19 mouse cellular contexts compared by ENCODE assay signal in genomic region chr6:49750544-49750943, GRCm38 (mm10).
DNase-seq lines count a peak whose midpoint lies in the region; ATAC-seq and TF ChIP-seq lines count a peak whose summit lies in the region.
"Had no signal": no experiment of that assay in that cellular context is flagged by ENCODE, and none has a peak within 500 bp of the region (broad histone marks: within the 10 kb centered on the region; RNA-seq: fewer than 3 reads in every experiment).

No protein-coding gene starts in this region.

- H3K27ac ChIP-seq in heart, postnatal 0 days (ENCODE audit: low read depth): no peak overlapping the region
- H3K27ac ChIP-seq in layer of hippocampus, adult 2 months: no peak overlapping the region
- no peak overlapping the region for H3K27ac ChIP-seq in midbrain, postnatal 0 days (ENCODE audit: low read depth, low read length)
- no peak overlapping the region for H3K27ac ChIP-seq in midbrain, embryonic 13.5 days
- H3K27ac ChIP-seq in stomach, postnatal 0 days (replicated peaks): no peak overlapping the region
- H3K27ac ChIP-seq: embryonic facial prominence, embryonic 10.5 days; heart, embryonic 15.5 days; hindbrain, embryonic 12.5 days had no signal

- no peaks in the 10 kb centered on the region for H3K27me3 ChIP-seq in heart, postnatal 0 days (ENCODE audit: control insufficient read depth, insufficient read depth, low read length)
- no peaks in the 10 kb centered on the region for H3K27me3 ChIP-seq in midbrain, postnatal 0 days (ENCODE audit: insufficient read depth, low read length)
- no peaks in the 10 kb centered on the region for H3K27me3 ChIP-seq in midbrain, embryonic 13.5 days
- no peaks in the 10 kb centered on the region for H3K27me3 ChIP-seq in stomach, postnatal 0 days (ENCODE audit: control insufficient read depth, insufficient read depth, low read length)
- H3K27me3 ChIP-seq: hindbrain, embryonic 12.5 days had no signal

- intact Hi-C loops in heart, postnatal 10 days (cut with DNase I): loop anchor here (2.0 kb wide), 1 partner anchor 232 kb away; no protein-coding TSS in a partner anchor

- H3K4me3 ChIP-seq in heart, postnatal 0 days (ENCODE audit: low read depth, low read length): no peak overlapping the region
- no peak overlapping the region for H3K4me3 ChIP-seq in layer of hippocampus, adult 2 months
- no peak overlapping the region for H3K4me3 ChIP-seq in midbrain, postnatal 0 days (ENCODE audit: low read depth, low read length)
- H3K4me3 ChIP-seq in midbrain, embryonic 13.5 days (replicated peaks): no peak overlapping the region
- H3K4me3 ChIP-seq in stomach, postnatal 0 days (ENCODE audit: low read depth, low read length): no peak overlapping the region
- H3K4me3 ChIP-seq: embryonic facial prominence, embryonic 10.5 days; heart, embryonic 15.5 days; hindbrain, embryonic 12.5 days had no signal

- 47% methylated on average over 2 of the region's 2 CpGs for WGBS in heart, postnatal 0 days
- WGBS in midbrain, postnatal 0 days: 59% methylated on average over 2 of the region's 2 CpGs
- 67% methylated on average over 2 of the region's 2 CpGs for WGBS in midbrain, embryonic 13.5 days
- 53% methylated on average over 2 of the region's 2 CpGs for WGBS in stomach, postnatal 0 days

- no peak overlapping the region for H3K4me2 ChIP-seq in heart, postnatal 0 days (ENCODE audit: low read depth, low read length)
- H3K4me2 ChIP-seq in midbrain, postnatal 0 days (ENCODE audit: low read depth, low read length, poor library complexity, severe bottlenecking): no peak overlapping the region
- no peak overlapping the region for H3K4me2 ChIP-seq in midbrain, embryonic 13.5 days (replicated peaks)
- H3K4me2 ChIP-seq in stomach, postnatal 0 days (replicated peaks; ENCODE audit: low read depth): no peak overlapping the region
- H3K4me2 ChIP-seq: heart, embryonic 11.5 days; heart, embryonic 15.5 days; hindbrain, embryonic 12.5 days had no signal

- ATAC-seq in heart, postnatal 0 days (ENCODE audit: insufficient read depth, low read depth): no peak
- no peak for ATAC-seq in midbrain, postnatal 0 days (ENCODE audit: low FRiP score)
- ATAC-seq in midbrain, embryonic 13.5 days: no peak
- no peak for ATAC-seq in stomach, postnatal 0 days (ENCODE audit: low FRiP score, low TSS enrichment)
- ATAC-seq: forebrain, embryonic 14.5 days had no signal

- no peaks in the 10 kb centered on the region for H3K9me3 ChIP-seq in heart, postnatal 0 days (replicated peaks; ENCODE audit: control insufficient read depth, low read length)
- no peaks in the 10 kb centered on the region for H3K9me3 ChIP-seq in midbrain, postnatal 0 days (ENCODE audit: low read length)
- no peaks in the 10 kb centered on the region for H3K9me3 ChIP-seq in midbrain, embryonic 13.5 days
- no peaks in the 10 kb centered on the region for H3K9me3 ChIP-seq in stomach, postnatal 0 days (ENCODE audit: control insufficient read depth, low read length)
- H3K9me3 ChIP-seq: embryonic facial prominence, embryonic 10.5 days; G1E; heart, embryonic 15.5 days; hindbrain, embryonic 12.5 days had no signal

- no peak for DNase-seq in heart, postnatal 0 days (ENCODE audit: low spot score)
- DNase-seq in heart, postnatal 10 days: no peak
- no peak for DNase-seq in layer of hippocampus, adult 2 months (ENCODE audit: low spot score in 2 of 2)
- DNase-seq in layer of hippocampus, adult 9-10 months (ENCODE audit: low spot score): no peak
- peak; percentile 19 for DNase-seq in midbrain, postnatal 0 days (ENCODE audit: low spot score)
- DNase-seq in stomach, postnatal 0 days (ENCODE audit: low spot score): no peak
- no peak for DNase-seq in thymus, postnatal 10 days (ENCODE audit: low spot score in 2 of 2)
- DNase-seq: adrenal gland, postnatal 10 days; cerebellum, adult 11-12 months; gastrocnemius, postnatal 10 days; heart, adult 18-20 months; heart, postnatal 4 days had no signal

- no peaks in the 10 kb centered on the region for H3K4me1 ChIP-seq in heart, postnatal 0 days (ENCODE audit: control insufficient read depth, insufficient read depth)
- no peaks in the 10 kb centered on the region for H3K4me1 ChIP-seq in midbrain, postnatal 0 days (ENCODE audit: insufficient read depth, low read length)
- peaks cover 3% of the 10 kb centered on the region; the same call in 1 of the 2 replicates for H3K4me1 ChIP-seq in midbrain, embryonic 13.5 days (replicated peaks)
- no peaks in the 10 kb centered on the region for H3K4me1 ChIP-seq in stomach, postnatal 0 days (replicated peaks; ENCODE audit: control insufficient read depth, insufficient read depth)
- H3K4me1 ChIP-seq: embryonic facial prominence, embryonic 10.5 days; heart, embryonic 15.5 days had no signal

- no peak overlapping the region for H3K9ac ChIP-seq in heart, postnatal 0 days (replicated peaks; ENCODE audit: low read depth, low read length)
- no peak overlapping the region for H3K9ac ChIP-seq in midbrain, postnatal 0 days (replicated peaks; ENCODE audit: low read length, poor library complexity, severe bottlenecking)
- H3K9ac ChIP-seq in midbrain, embryonic 13.5 days (replicated peaks): no peak overlapping the region
- no peak overlapping the region for H3K9ac ChIP-seq in stomach, postnatal 0 days (ENCODE audit: low read length)
- H3K9ac ChIP-seq: heart, embryonic 15.5 days; hindbrain, embryonic 12.5 days had no signal

- no peaks in the 10 kb centered on the region for H3K36me3 ChIP-seq in heart, postnatal 0 days (replicated peaks; ENCODE audit: control insufficient read depth, insufficient read depth, low read length)
- no peaks in the 10 kb centered on the region for H3K36me3 ChIP-seq in midbrain, postnatal 0 days (ENCODE audit: insufficient read depth, low read length)
- no peaks in the 10 kb centered on the region for H3K36me3 ChIP-seq in midbrain, embryonic 13.5 days
- no peaks in the 10 kb centered on the region for H3K36me3 ChIP-seq in stomach, postnatal 0 days (ENCODE audit: control insufficient read depth, insufficient read depth, low read length)
- H3K36me3 ChIP-seq: embryonic facial prominence, embryonic 10.5 days; G1E; heart, embryonic 15.5 days; hindbrain, embryonic 12.5 days had no signal

- TF ChIP-seq EP300 in heart, postnatal 0 days (IDR thresholded peaks at IDR 0.05; ENCODE audit: low read depth): no peak
- no peak for TF ChIP-seq EP300 in stomach, postnatal 0 days (optimal IDR thresholded peaks at IDR 0.05)

- TF ChIP-seq CTCF in heart, postnatal 0 days (IDR thresholded peaks at IDR 0.05; ENCODE audit: low read depth): peak; percentile 23
- TF ChIP-seq CTCF in layer of hippocampus, adult 2 months (conservative IDR thresholded peaks at IDR 0.05): peak; percentile 72
- TF ChIP-seq CTCF in midbrain, postnatal 0 days (IDR thresholded peaks at IDR 0.05): peak; percentile 54
- TF ChIP-seq CTCF in stomach, postnatal 0 days (IDR thresholded peaks at IDR 0.05; ENCODE audit: low read depth): peak; percentile 57
